Mouse (Mus musculus): ENCODE results near the gene Pcsk6. TPM values are rescaled to one million over a fixed set of nuclear protein-coding genes. Genes with fewer than 3 reads are reported as not detected.
"Not testable (repeated sequence)": the region's sequence is repeated elsewhere in the genome, so short reads cannot be mapped to it uniquely, and the experiment has no call there.

The Pcsk6 gene
- 0.06 TPM for polyA plus RNA-seq (2012; fragmentation: generic; extraction: Trizol)
- long read RNA-seq, experiment 1 = 0 reads
- long read RNA-seq, experiment 2 = 0 reads

GRCm38 (mm10) chr7:65861591-65862472 is at the start of gene Pcsk6:
TSS of gene Pcsk6 (plus strand) at chr7:65861734.
- no peaks in the 10 kb centered on the region for H3K79me3 ChIP-seq (ENCODE audit: low read depth)
- H3K4me3 ChIP-seq (ENCODE audit: insufficient read depth, poor library complexity, severe bottlenecking) = no peak within 1 kb of the TSS
- H3K27me3 ChIP-seq (ENCODE audit: control insufficient read depth, insufficient read depth, insufficient read length) = peaks cover 60% of the 10 kb centered on the region
- H3K79me2 ChIP-seq (ENCODE audit: control insufficient read depth, insufficient read depth) = no peaks in the 10 kb centered on the region
- TF ChIP-seq CTCF (IDR thresholded peaks at IDR 0.05; ENCODE audit: control insufficient read depth, insufficient read depth, insufficient read length) (no peak), FOSL1 (IDR thresholded peaks at IDR 0.05; ENCODE audit: insufficient read depth, low read length, poor library complexity, severe bottlenecking) (no peak), MYOD1 (IDR thresholded peaks at IDR 0.05; ENCODE audit: control insufficient read depth, insufficient read length, low read depth) (no peak), USF1 (IDR thresholded peaks at IDR 0.05; ENCODE audit: low read depth) (no peak), MYOG (IDR thresholded peaks at IDR 0.05; ENCODE audit: control insufficient read depth, extremely low read depth, insufficient read length) (no peak), CEBPB (IDR thresholded peaks at IDR 0.05; ENCODE audit: low read depth) (no peak), MAX (IDR thresholded peaks at IDR 0.05) (no peak)
- no peaks in the 10 kb centered on the region for H3K36me3 ChIP-seq (ENCODE audit: control insufficient read depth, insufficient read depth)
- no peak within 1 kb of the TSS for H3ac ChIP-seq (ENCODE audit: control insufficient read depth, insufficient read length, low read depth)

- Histone ChIP-seq H3K36me3 (ENCODE audit: control insufficient read depth, insufficient read depth) (no peaks in the 10 kb centered on the region), H3K79me2 (ENCODE audit: control insufficient read depth, insufficient read depth) (no peaks in the 10 kb centered on the region), H3ac (ENCODE audit: control insufficient read depth, insufficient read length, low read depth) (no peak overlapping the region), H3K79me3 (ENCODE audit: low read depth) (no peaks in the 10 kb centered on the region), H3K4me3 (ENCODE audit: insufficient read depth, poor library complexity, severe bottlenecking) (no peak overlapping the region), H3K27me3 (ENCODE audit: control insufficient read depth, insufficient read depth, insufficient read length) (no peaks in the 10 kb centered on the region)
- TF ChIP-seq MYOD1 (IDR thresholded peaks at IDR 0.05; ENCODE audit: control insufficient read depth, insufficient read length, low read depth) (no peak), CTCF (IDR thresholded peaks at IDR 0.05; ENCODE audit: control insufficient read depth, insufficient read depth, insufficient read length) (no peak), FOSL1 (IDR thresholded peaks at IDR 0.05; ENCODE audit: insufficient read depth, low read length, poor library complexity, severe bottlenecking) (no peak), MYOG (IDR thresholded peaks at IDR 0.05; ENCODE audit: control insufficient read depth, extremely low read depth, insufficient read length) (no peak), MAX (IDR thresholded peaks at IDR 0.05) (no peak), CEBPB (IDR thresholded peaks at IDR 0.05; ENCODE audit: low read depth) (no peak), USF1 (IDR thresholded peaks at IDR 0.05; ENCODE audit: low read depth) (no peak)
These were observed 47.8 kb upstream of the Pcsk6 start for GRCm38 (mm10) chr7:65813611-65814212.

GRCm38 (mm10) chr7:65817564-65817963 is 44.0 kb upstream of the Pcsk6 start:
- Histone ChIP-seq H3K27me3 (ENCODE audit: control insufficient read depth, insufficient read depth, insufficient read length) (no peaks in the 10 kb centered on the region), H3K79me3 (ENCODE audit: low read depth) (no peaks in the 10 kb centered on the region), H3K4me3 (ENCODE audit: insufficient read depth, poor library complexity, severe bottlenecking) (no peak overlapping the region), H3K79me2 (ENCODE audit: control insufficient read depth, insufficient read depth) (no peaks in the 10 kb centered on the region), H3ac (ENCODE audit: control insufficient read depth, insufficient read length, low read depth) (no peak overlapping the region), H3K36me3 (ENCODE audit: control insufficient read depth, insufficient read depth) (no peaks in the 10 kb centered on the region)
- TF ChIP-seq CEBPB (IDR thresholded peaks at IDR 0.05; ENCODE audit: low read depth) = no peak
- TF ChIP-seq USF1 (IDR thresholded peaks at IDR 0.05; ENCODE audit: low read depth) = no peak
- no peak for TF ChIP-seq MYOD1 (IDR thresholded peaks at IDR 0.05; ENCODE audit: control insufficient read depth, insufficient read length, low read depth)
- TF ChIP-seq MAX (IDR thresholded peaks at IDR 0.05) = no peak
- TF ChIP-seq CTCF (IDR thresholded peaks at IDR 0.05; ENCODE audit: control insufficient read depth, insufficient read depth, insufficient read length) = no peak
- TF ChIP-seq FOSL1 (IDR thresholded peaks at IDR 0.05; ENCODE audit: insufficient read depth, low read length, poor library complexity, severe bottlenecking) = no peak
- no peak for TF ChIP-seq MYOG (IDR thresholded peaks at IDR 0.05; ENCODE audit: control insufficient read depth, extremely low read depth, insufficient read length)

DNA sequence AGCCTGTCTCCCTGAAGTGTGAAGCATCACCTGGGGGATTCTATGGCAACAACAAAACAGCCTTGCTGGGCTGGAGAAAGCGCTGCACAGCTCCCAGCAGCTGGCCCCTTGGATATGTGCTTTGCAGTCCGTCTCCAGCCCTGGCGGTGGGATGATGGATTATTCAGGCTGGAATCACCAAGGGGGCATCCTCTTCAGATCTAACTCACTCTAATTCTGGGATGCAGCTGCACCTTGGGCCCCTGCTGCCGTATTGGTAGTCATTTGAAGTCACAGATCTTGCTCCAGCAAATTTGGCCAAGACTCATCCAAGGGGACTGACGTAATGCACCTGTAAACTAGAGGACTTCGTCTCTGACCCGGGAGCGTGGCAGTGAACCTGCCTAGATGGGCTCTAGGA is 41.1 kb upstream of the Pcsk6 start:
- Histone ChIP-seq H3K4me3 (ENCODE audit: insufficient read depth, poor library complexity, severe bottlenecking) (no peak overlapping the region), H3K27me3 (ENCODE audit: control insufficient read depth, insufficient read depth, insufficient read length) (no peaks in the 10 kb centered on the region), H3K79me3 (ENCODE audit: low read depth) (no peaks in the 10 kb centered on the region), H3K79me2 (ENCODE audit: control insufficient read depth, insufficient read depth) (no peaks in the 10 kb centered on the region), H3ac (ENCODE audit: control insufficient read depth, insufficient read length, low read depth) (no peak overlapping the region), H3K36me3 (ENCODE audit: control insufficient read depth, insufficient read depth) (no peaks in the 10 kb centered on the region)
- TF ChIP-seq MYOD1 (IDR thresholded peaks at IDR 0.05; ENCODE audit: control insufficient read depth, insufficient read length, low read depth) = no peak
- no peak for TF ChIP-seq CEBPB (IDR thresholded peaks at IDR 0.05; ENCODE audit: low read depth)
- no peak for TF ChIP-seq USF1 (IDR thresholded peaks at IDR 0.05; ENCODE audit: low read depth)
- TF ChIP-seq CTCF (IDR thresholded peaks at IDR 0.05; ENCODE audit: control insufficient read depth, insufficient read depth, insufficient read length) = no peak
- no peak for TF ChIP-seq FOSL1 (IDR thresholded peaks at IDR 0.05; ENCODE audit: insufficient read depth, low read length, poor library complexity, severe bottlenecking)
- no peak for TF ChIP-seq MYOG (IDR thresholded peaks at IDR 0.05; ENCODE audit: control insufficient read depth, extremely low read depth, insufficient read length)
- TF ChIP-seq MAX (IDR thresholded peaks at IDR 0.05) = no peak

- H3K36me3 ChIP-seq (ENCODE audit: control insufficient read depth, insufficient read depth); H3ac ChIP-seq (ENCODE audit: control insufficient read depth, insufficient read length, low read depth); H3K27me3 ChIP-seq (ENCODE audit: control insufficient read depth, insufficient read depth, insufficient read length); H3K4me3 ChIP-seq (ENCODE audit: insufficient read depth, poor library complexity, severe bottlenecking); H3K79me3 ChIP-seq (ENCODE audit: low read depth); H3K79me2 ChIP-seq (ENCODE audit: control insufficient read depth, insufficient read depth): not testable (repeated sequence)
These were observed 39.6 kb upstream of the Pcsk6 start for GRCm38 (mm10) chr7:65821901-65822300.
